Mouse (Mus musculus) embryonic facial prominence, embryonic 13.5 days (tissue): ENCODE data around the gene Pdlim3. TPM values are rescaled to one million over a fixed set of nuclear protein-coding genes. Genes with fewer than 3 reads are reported as not detected.

Experiments
- ATAC-seq: fragments of 200-750 bp; cut with Nextera tagmentation; 2 replicates; pipeline ENCODE4 v1.8.0; 2017; ENCODE audit warnings: low read depth; ENCODE audit not compliant: insufficient number of reproducible peaks, insufficient read depth, low FRiP score, low TSS enrichment
- H3K27ac ChIP-seq: fragments of 300-500 bp; sonication (generic); 2 replicates; pipeline ENCODE4 v1.5.1; 2015; ENCODE audit warnings: moderate library complexity, mild to moderate bottlenecking, inconsistent platforms
- H3K27me3 ChIP-seq: fragments of 300-500 bp; sonication (generic); 2 replicates; pipeline ENCODE4 v1.6.1; 2015; ENCODE audit warnings: mild to moderate bottlenecking, inconsistent platforms
- H3K36me3 ChIP-seq: fragments of 300-500 bp; sonication (generic); 2 replicates; pipeline ENCODE4 v1.6.1; 2015; ENCODE audit warnings: mild to moderate bottlenecking, inconsistent platforms
- H3K4me1 ChIP-seq: fragments of 300-500 bp; sonication (generic); 2 replicates; pipeline ENCODE4 v1.6.1; 2015; ENCODE audit warnings: inconsistent platforms
- H3K4me2 ChIP-seq: fragments of 300-500 bp; sonication (generic); 2 replicates; pipeline ENCODE4 v1.6.1; 2015; ENCODE audit warnings: moderate library complexity, mild to moderate bottlenecking, inconsistent platforms
- H3K4me3 ChIP-seq: fragments of 300-500 bp; sonication (generic); 2 replicates; pipeline ENCODE4 v1.5.1; 2015; ENCODE audit warnings: mild to moderate bottlenecking, inconsistent platforms
- H3K9ac ChIP-seq: fragments of 300-500 bp; sonication (generic); 2 replicates; pipeline ENCODE4 v1.6.1; 2015; ENCODE audit warnings: mild to moderate bottlenecking, inconsistent platforms
- H3K9me3 ChIP-seq: fragments of 300-500 bp; sonication (generic); 2 replicates; pipeline ENCODE4 v1.6.1; 2016; ENCODE audit warnings: inconsistent platforms
- WGBS: fragments of 180-500 bp; shearing (Covaris S2); methylation state at CpG from one replicate; pipeline ENCODE4 v1.1.7; 2015; ENCODE audit warnings: mixed read lengths; 5-methylcytosine and 5-hydroxymethylcytosine counted together
- polyA plus RNA-seq: library from polyadenylated mRNA; unstranded; fragments of >200 nt; fragmentation: Nextera tagmentation; extraction: Ambion mirVana; gene quantifications from 2 replicates; pipeline ENCODE4 v1.2.1, GENCODE M21; 2015

Gene Pdlim3
- polyA plus RNA-seq, 1 experiment from 2014 or later = 15.9 TPM

DNA sequence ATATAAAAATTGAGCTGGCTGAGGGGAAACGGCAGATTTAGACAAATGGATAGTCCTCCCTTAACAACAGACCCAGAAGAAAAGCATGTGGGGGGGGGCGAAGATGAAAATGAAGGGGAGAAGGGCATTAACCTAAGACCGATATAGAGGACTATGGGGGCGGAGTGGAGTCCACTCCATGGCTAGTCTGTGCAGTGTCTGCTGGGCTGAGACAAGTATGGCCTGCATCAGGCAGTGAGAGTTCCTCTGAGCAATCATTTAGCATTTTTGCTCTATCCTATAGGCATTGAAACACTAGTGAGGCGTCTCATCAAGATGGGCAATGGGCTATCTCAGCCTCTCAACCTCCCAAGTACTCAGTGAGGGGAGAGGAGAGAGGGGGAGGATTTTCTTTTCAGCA lies 8.9 kb upstream of the Pdlim3 start:
- Histone ChIP-seq H3K4me2 (no peak overlapping the region), H3K36me3 (no peaks in the 10 kb centered on the region), H3K27me3 (no peaks in the 10 kb centered on the region), H3K4me3 (no peak overlapping the region), H3K9ac (no peak overlapping the region), H3K9me3 (no peaks in the 10 kb centered on the region), H3K27ac (peak overlapping the region; percentile 55; the same call in 1 of the 2 replicates), H3K4me1 (peaks cover 14% of the 10 kb centered on the region)
- WGBS = 79% methylated on average over 5 of the region's 5 CpGs
- ATAC-seq = no peak

DNA sequence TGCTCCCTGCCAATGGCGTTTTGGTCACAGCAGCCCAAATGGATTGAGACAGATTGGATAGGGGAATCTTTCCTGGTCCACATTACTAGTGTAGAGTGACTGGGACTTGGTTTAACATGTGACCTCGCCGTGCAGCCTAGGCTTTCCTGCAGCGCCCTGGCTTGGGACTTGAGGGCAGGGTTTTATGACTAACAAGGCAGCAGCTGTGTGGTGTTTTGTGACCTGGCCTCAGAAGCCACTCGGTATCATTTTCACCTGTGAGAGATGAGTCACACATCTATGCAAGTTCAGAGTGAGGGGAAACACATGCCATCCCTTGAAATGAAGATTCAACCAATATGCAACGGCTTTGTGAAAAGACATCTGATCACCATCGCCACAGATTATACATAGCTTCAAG lies 7.6 kb upstream of the Pdlim3 start:
- no peak overlapping the region for H3K4me2 ChIP-seq
- no peak overlapping the region for H3K9ac ChIP-seq
- no peaks in the 10 kb centered on the region for H3K27me3 ChIP-seq
- peaks cover 14% of the 10 kb centered on the region for H3K4me1 ChIP-seq
- H3K36me3 ChIP-seq = no peaks in the 10 kb centered on the region
- WGBS = 81% methylated on average over 7 of the region's 7 CpGs
- no peak for ATAC-seq
- H3K4me3 ChIP-seq = no peak overlapping the region
- no peaks in the 10 kb centered on the region for H3K9me3 ChIP-seq
- H3K27ac ChIP-seq = no peak overlapping the region

DNA sequence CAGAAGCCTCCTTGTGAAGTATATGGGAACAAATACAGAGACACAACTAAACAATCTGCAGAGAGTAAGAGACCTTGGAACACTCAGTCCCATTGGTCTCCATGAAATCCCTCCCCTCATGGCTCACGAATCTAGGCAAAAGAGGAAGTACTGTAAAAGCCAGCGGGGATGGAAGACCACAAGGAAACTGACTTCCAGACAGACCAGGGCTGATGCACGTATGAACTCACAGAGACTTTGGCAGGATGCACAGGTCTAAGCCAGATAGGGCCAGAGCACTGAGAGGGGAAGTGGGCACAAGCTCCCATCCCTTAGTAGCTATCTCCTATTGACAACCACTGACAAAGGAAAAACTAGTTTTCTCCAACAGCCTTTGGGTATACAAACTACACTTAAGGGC lies 4.8 kb upstream of the Pdlim3 start:
- Histone ChIP-seq H3K27ac (no peak overlapping the region), H3K4me2 (no peak overlapping the region), H3K36me3 (no peaks in the 10 kb centered on the region), H3K9me3 (no peaks in the 10 kb centered on the region), H3K4me1 (peaks cover 15% of the 10 kb centered on the region), H3K27me3 (peaks cover 22% of the 10 kb centered on the region), H3K4me3 (no peak overlapping the region), H3K9ac (no peak overlapping the region)
- ATAC-seq = no peak
- 88% methylated on average over 3 of the region's 3 CpGs for WGBS

DNA sequence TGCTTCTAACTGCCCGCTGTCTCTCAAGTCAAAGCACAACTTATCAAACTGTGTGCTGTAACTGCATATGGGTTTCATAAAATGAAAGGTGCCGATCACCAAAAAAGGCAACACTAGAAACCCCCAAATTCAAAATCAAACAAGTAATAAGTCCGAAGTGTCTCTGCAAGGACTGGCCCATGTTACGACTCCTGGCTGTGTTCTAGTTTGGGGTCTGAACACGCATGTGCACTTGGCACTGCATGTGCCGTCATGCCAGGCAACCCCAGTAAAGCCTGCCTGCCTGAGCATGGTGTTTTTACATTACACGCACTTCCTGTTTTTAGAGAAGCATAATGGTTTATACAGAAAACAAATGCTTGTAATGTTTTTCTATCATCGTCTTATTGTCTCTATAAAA lies 3.5 kb upstream of the Pdlim3 start:
- Histone ChIP-seq H3K4me3 (no peak overlapping the region), H3K4me2 (no peak overlapping the region), H3K4me1 (peaks cover 14% of the 10 kb centered on the region), H3K27me3 (peaks cover 28% of the 10 kb centered on the region), H3K9me3 (no peaks in the 10 kb centered on the region), H3K27ac (no peak overlapping the region), H3K36me3 (no peaks in the 10 kb centered on the region), H3K9ac (no peak overlapping the region)
- no peak for ATAC-seq
- WGBS = 86% methylated on average over 8 of the region's 8 CpGs

DNA sequence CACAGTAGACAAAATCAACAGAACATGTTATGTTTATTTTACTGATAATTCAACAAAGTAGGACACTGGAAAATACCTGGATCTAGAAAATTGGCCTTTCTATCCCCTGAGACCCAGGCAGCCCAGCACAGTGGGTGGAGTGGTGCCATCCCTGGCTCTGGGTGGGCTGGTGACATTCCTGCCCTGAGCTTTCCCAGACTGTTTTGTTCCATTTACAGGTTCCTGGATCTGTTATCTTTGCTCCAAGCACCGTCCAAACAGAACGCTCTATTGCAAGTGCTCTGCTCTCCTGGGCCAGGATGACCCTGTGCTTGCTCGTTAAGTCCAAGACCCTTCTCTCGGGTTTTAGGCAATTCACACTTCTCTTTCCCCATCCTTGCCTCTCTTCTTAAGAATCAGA lies 1.5 kb upstream of the Pdlim3 start:
- peaks cover 14% of the 10 kb centered on the region for H3K4me1 ChIP-seq
- H3K4me3 ChIP-seq = no peak overlapping the region
- no peak overlapping the region for H3K4me2 ChIP-seq
- 56% methylated on average over 4 of the region's 4 CpGs for WGBS
- H3K9me3 ChIP-seq = no peaks in the 10 kb centered on the region
- no peak overlapping the region for H3K9ac ChIP-seq
- peaks cover 28% of the 10 kb centered on the region for H3K27me3 ChIP-seq
- H3K27ac ChIP-seq = no peak overlapping the region
- no peaks in the 10 kb centered on the region for H3K36me3 ChIP-seq
- no peak for ATAC-seq

DNA sequence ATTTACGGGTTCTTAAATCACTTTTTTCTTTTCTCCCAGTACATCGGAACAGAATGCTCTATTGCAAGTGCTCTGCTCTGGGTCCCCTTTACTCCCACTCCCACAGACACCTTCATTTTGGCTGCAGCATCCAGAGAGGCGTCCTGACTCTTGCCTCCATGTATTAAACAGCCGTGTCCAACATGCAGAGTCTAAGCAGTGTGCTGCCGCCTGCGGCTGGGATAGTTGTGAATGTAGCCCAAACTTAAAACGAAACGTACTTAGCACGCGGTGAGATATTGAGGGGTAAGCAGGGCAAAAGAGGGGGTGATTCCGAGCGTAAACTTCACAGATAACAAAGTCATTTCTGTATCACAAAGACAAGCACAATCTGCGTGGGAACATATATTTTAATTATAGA lies 709 bp upstream of the Pdlim3 start:
- Histone ChIP-seq H3K9ac (peak overlapping the region; percentile 58), H3K36me3 (no peaks in the 10 kb centered on the region), H3K4me3 (peak overlapping the region; percentile 42), H3K27me3 (peaks cover 28% of the 10 kb centered on the region), H3K27ac (no peak overlapping the region), H3K4me2 (peak overlapping the region; percentile 81), H3K9me3 (no peaks in the 10 kb centered on the region), H3K4me1 (peaks cover 14% of the 10 kb centered on the region)
- ATAC-seq = no peak
- WGBS = 12% methylated on average over 13 of the region's 13 CpGs

DNA sequence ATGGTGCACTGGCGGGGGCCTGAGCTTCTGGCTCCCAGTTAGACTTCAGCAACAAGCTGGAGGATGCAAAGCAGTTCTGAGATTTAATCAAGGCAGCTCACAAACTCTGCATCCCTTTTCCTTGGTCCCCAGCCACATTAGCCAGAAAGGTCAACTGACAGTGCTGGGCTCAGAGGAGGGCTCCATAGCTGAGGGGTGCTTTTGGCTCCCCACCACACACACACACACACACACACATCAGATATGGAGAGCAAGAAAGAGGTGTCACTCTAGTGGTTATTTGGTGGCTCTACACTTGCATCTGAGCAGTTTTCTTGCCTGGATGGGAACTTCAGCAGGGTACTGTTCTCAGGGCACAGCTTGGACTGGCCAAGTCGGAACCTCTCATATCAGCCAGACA lies 514 bp downstream of the Pdlim3 start:
- H3K36me3 ChIP-seq = no peaks in the 10 kb centered on the region
- H3K9ac ChIP-seq = peak overlapping the region; percentile 58; the same call in 1 of the 2 replicates
- no peak for ATAC-seq
- peak overlapping the region; percentile 42 for H3K4me3 ChIP-seq
- H3K27ac ChIP-seq = no peak overlapping the region
- peaks cover 28% of the 10 kb centered on the region for H3K27me3 ChIP-seq
- peaks cover 14% of the 10 kb centered on the region for H3K4me1 ChIP-seq
- peak overlapping the region; percentile 81 for H3K4me2 ChIP-seq
- H3K9me3 ChIP-seq = no peaks in the 10 kb centered on the region
- WGBS = 38% methylated on average over 2 of the region's 2 CpGs

DNA sequence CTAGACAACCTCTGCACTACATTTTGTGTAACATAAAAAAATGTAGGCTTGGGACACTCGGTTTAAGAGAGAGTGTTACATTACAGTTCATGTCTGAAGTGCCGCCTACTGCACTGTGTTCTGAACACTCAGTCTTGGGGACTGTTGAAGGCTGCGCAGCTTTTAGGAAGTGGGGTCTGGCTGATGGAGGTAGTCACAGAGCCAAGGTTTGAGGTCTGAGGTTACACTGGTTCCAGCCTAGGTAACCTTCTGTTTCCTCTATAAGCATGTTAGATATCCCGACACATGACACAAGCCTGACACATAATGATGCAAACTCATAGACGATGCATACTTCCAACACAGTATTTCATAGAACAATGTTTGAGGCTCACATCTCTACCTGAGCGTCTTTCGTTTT lies 4.5 kb downstream of the Pdlim3 start:
- Histone ChIP-seq H3K27ac (no peak overlapping the region), H3K4me3 (no peak overlapping the region), H3K9me3 (no peaks in the 10 kb centered on the region), H3K27me3 (peaks cover 14% of the 10 kb centered on the region), H3K9ac (no peak overlapping the region), H3K4me2 (no peak overlapping the region), H3K36me3 (no peaks in the 10 kb centered on the region), H3K4me1 (peaks cover 8% of the 10 kb centered on the region)
- ATAC-seq = no peak
- 85% methylated on average over 7 of the region's 7 CpGs for WGBS

DNA sequence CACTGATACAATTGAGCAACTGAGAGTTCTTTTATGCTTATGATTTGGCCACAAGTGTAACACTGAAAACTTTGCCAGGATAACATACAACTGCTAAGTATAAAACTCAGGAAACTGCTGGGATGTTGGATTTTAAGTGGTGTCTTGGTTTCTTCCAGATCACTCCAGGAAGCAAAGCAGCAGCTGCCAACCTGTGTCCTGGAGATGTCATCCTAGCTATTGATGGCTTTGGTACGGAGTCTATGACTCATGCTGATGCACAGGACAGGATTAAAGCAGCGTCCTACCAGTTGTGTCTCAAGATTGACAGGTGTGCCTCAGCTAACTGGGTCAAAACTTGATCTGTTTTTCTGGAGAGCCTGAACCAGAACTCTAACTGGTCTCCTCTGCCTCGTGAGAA lies 11.3 kb downstream of the Pdlim3 start:
- Histone ChIP-seq H3K27me3 (no peaks in the 10 kb centered on the region), H3K36me3 (no peaks in the 10 kb centered on the region), H3K4me3 (no peak overlapping the region), H3K27ac (no peak overlapping the region), H3K9ac (no peak overlapping the region), H3K9me3 (no peaks in the 10 kb centered on the region), H3K4me1 (peaks cover 4% of the 10 kb centered on the region; the same call in 1 of the 2 replicates), H3K4me2 (no peak overlapping the region)
- ATAC-seq = no peak
- WGBS = 82% methylated on average over 3 of the region's 3 CpGs

DNA sequence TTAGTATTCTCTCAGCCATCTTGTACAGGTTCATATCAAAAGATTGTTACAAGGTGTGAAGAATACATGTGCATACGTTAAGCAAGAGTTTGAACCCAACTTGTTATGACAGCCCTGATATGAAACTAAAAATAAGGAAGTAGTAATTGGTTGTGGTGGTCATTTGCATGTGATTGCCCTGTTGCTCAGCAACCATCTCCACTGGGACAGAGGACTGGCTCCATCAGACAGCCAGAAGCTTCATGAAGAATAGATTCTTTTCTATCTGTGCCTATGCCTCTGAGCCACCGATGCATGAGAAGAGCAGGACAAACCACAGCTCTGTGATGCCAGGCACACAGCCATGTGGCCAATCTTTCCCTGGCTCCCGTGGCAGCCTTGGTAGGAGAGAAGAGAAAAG lies 14.5 kb downstream of the Pdlim3 start:
- Histone ChIP-seq H3K27ac (no peak overlapping the region), H3K4me3 (no peak overlapping the region), H3K9me3 (no peaks in the 10 kb centered on the region), H3K27me3 (no peaks in the 10 kb centered on the region), H3K4me1 (peaks cover 4% of the 10 kb centered on the region; the same call in 1 of the 2 replicates), H3K36me3 (no peaks in the 10 kb centered on the region), H3K9ac (no peak overlapping the region), H3K4me2 (no peak overlapping the region)
- WGBS = 74% methylated on average over 3 of the region's 3 CpGs
- ATAC-seq = no peak

DNA sequence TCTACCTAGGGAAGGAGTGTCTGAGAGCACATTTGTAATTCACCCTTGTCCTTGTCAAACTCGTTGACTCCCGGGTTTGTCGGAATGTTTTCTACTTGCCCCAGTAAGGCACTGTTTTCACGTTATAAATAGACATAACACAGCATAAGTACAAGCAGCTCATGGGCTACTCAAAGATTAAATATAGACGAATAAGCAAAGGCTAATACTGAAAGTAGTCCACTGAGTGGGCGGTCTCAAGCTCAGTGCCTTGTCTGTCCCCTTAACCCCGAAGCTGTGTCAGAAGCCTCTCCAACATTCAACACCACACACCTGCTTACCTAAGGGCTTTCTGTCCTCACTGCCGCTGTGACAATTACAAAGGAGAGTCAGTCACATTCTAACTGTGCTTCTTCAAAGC lies 16.4 kb downstream of the Pdlim3 start:
- Histone ChIP-seq H3K4me2 (no peak overlapping the region), H3K27ac (no peak overlapping the region), H3K4me1 (peaks cover 4% of the 10 kb centered on the region; the same call in 1 of the 2 replicates), H3K4me3 (no peak overlapping the region), H3K9ac (no peak overlapping the region), H3K36me3 (no peaks in the 10 kb centered on the region), H3K27me3 (no peaks in the 10 kb centered on the region), H3K9me3 (no peaks in the 10 kb centered on the region)
- 52% methylated on average over 8 of the region's 8 CpGs for WGBS
- no peak for ATAC-seq

DNA sequence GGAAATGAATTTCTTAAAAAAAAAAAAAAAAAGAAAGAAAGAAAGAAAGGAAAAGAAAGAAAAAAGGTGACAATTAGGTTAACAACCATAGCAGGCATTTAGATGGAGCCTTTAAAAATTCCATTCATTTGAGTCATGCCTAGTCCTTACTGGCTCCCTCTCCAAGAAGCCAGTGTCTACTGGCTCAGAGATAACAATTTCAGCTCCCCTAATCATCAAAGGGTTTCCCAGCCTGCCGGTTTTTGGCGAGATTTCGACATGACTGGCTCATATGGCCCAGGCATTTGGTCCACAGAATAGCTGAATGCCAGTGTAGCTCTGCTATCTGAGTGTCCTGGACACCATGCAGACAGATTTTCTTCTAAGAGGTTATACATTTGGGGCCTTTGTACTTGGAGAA lies 18.4 kb downstream of the Pdlim3 start:
- Histone ChIP-seq H3K4me1 (peaks cover 4% of the 10 kb centered on the region; the same call in 1 of the 2 replicates), H3K4me2 (no peak overlapping the region), H3K27me3 (no peaks in the 10 kb centered on the region), H3K36me3 (no peaks in the 10 kb centered on the region), H3K9ac (no peak overlapping the region), H3K4me3 (no peak overlapping the region), H3K27ac (no peak overlapping the region), H3K9me3 (no peaks in the 10 kb centered on the region)
- 31% methylated on average over 3 of the region's 3 CpGs for WGBS
- ATAC-seq = no peak
